ENCODE assay signal across 8 mouse cellular contexts in the genomic region with DNA sequence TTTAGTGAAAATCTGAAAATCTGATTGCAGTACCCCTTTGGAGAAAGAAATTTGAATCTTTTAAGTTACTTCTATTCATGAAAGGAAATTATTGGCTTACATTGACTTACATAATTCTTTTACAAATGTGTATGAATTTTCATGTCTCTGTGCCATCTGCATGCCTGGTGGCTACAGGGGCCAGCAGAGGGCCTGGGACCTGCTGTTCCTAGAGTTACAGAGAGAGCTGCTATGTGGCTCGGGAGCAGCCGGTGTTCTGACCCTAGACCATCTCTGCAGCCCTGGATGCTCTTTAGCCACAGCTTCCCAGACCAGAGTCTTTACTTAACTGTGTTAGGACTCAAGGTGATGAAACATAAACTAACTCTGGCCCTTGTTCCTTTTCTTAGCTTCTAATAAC. TPM values are rescaled to one million over a fixed set of nuclear protein-coding genes. Genes with fewer than 3 reads are reported as not detected.
DNase-seq lines count a peak whose midpoint lies in the region; ATAC-seq and TF ChIP-seq lines count a peak whose summit lies in the region.

No protein-coding gene starts in this region.

- H3K4me2 ChIP-seq in heart, embryonic 14.5 days (ENCODE audit: low read length) = peak overlapping the region; percentile 78
- H3K4me2 ChIP-seq in myocyte (ENCODE audit: low read depth) = peak overlapping the region; percentile 75

- no peak for ATAC-seq in heart, embryonic 14.5 days (ENCODE audit: insufficient number of reproducible peaks, insufficient read depth, low FRiP score, low read depth)

- H3K9ac ChIP-seq in heart, embryonic 14.5 days (ENCODE audit: low read length) = no peak overlapping the region

- 7% methylated on average over 2 of the region's 2 CpGs for WGBS in heart, embryonic 14.5 days

- no peak for TF ChIP-seq POLR2A in myocyte (IDR thresholded peaks at IDR 0.05; ENCODE audit: insufficient read length, low read depth)

- no peaks in the 10 kb centered on the region for H3K36me3 ChIP-seq in heart, embryonic 14.5 days (ENCODE audit: control insufficient read depth, insufficient read depth, low read length)
- no peaks in the 10 kb centered on the region for H3K36me3 ChIP-seq in myocyte (ENCODE audit: control insufficient read depth, insufficient read depth)

- H3K4me3 ChIP-seq in heart, embryonic 14.5 days (ENCODE audit: control insufficient read depth in 1 of 2, insufficient read depth in 1 of 2, low read depth in 1 of 2, low read length in 2 of 2) = peak overlapping the region in 1 of 2 experiments; percentile 86; a peak in 2 of 4 replicates
- no peak overlapping the region for H3K4me3 ChIP-seq in myocyte

- no peak overlapping the region for H3ac ChIP-seq in myocyte (ENCODE audit: control insufficient read depth, insufficient read length)

- DNase-seq in spleen, postnatal 4 days (ENCODE audit: low spot score in 2 of 2) = peak; percentile 25 to 63
- DNase-seq in spleen, adult 12 weeks (ENCODE audit: low spot score) = no peak
- peak; percentile 46 to 56 for DNase-seq in cerebellum, postnatal 14 days
- peak; percentile 21 to 46 for DNase-seq in kidney, postnatal 25 days
- no peak for DNase-seq in right cerebral cortex, postnatal 36 days (ENCODE audit: low spot score in 2 of 2)
- DNase-seq in frontal cortex, postnatal 14 days (ENCODE audit: low spot score in 2 of 2) = no peak

- H3K27ac ChIP-seq in heart, embryonic 14.5 days (replicated peaks in 1 of 2; ENCODE audit: control insufficient read depth in 1 of 2, insufficient read depth in 1 of 2, low read depth in 2 of 2, low read length in 2 of 2) = no peak overlapping the region

- no peaks in the 10 kb centered on the region for H3K9me3 ChIP-seq in heart, embryonic 14.5 days (ENCODE audit: control insufficient read depth, low read length)

- H3K27me3 ChIP-seq in heart, embryonic 14.5 days (ENCODE audit: control insufficient read depth, insufficient read depth, low read length) = no peaks in the 10 kb centered on the region
- no peaks in the 10 kb centered on the region for H3K27me3 ChIP-seq in myocyte (ENCODE audit: control insufficient read depth, insufficient read depth, insufficient read length)

- H3K79me2 ChIP-seq in myocyte (ENCODE audit: control insufficient read depth, insufficient read depth) = peaks cover 45% of the 10 kb centered on the region

- H3K4me1 ChIP-seq in heart, embryonic 14.5 days (ENCODE audit: control insufficient read depth in 2 of 2, insufficient read depth in 2 of 2, low read length in 2 of 2) = peaks cover 2 to 16% of the 10 kb centered on the region in 2 experiments; a peak in 2 of 4 replicates

TF ChIP-seq in myocyte, 11 proteins besides CTCF, POLR2A, EP300 and RAD21:
- TF ChIP-seq TCF3 (IDR thresholded peaks at IDR 0.05; ENCODE audit: insufficient read length, low read depth) (no peak), SRF (IDR thresholded peaks at IDR 0.05; ENCODE audit: control insufficient read depth, insufficient read length, low read depth) (no peak), USF1 (IDR thresholded peaks at IDR 0.05; ENCODE audit: low read depth) (no peak), MYOD1 (IDR thresholded peaks at IDR 0.05; ENCODE audit: control insufficient read depth in 1 of 3, insufficient read length in 2 of 3, low read depth in 2 of 3) (no peak), REST (IDR thresholded peaks at IDR 0.05; ENCODE audit: insufficient read depth, insufficient read length) (no peak), POLR2AphosphoS2 (IDR thresholded peaks at IDR 0.05; ENCODE audit: insufficient read length, low read depth) (no peak), MYOG (IDR thresholded peaks at IDR 0.05; ENCODE audit: control insufficient read depth in 1 of 3, insufficient read depth in 1 of 3, insufficient read length in 2 of 3, low read depth in 2 of 3) (no peak), E2F4 (IDR thresholded peaks at IDR 0.05; ENCODE audit: insufficient read depth) (no peak), TCF12 (IDR thresholded peaks at IDR 0.05; ENCODE audit: insufficient read depth, poor library complexity, severe bottlenecking) (no peak), MAX (IDR thresholded peaks at IDR 0.05; ENCODE audit: low read depth) (no peak), CEBPB (IDR thresholded peaks at IDR 0.05; ENCODE audit: insufficient read depth, poor library complexity, severe bottlenecking) (no peak)

RNA-seq across cellular contexts. Expression of gene Smap1, which starts 1.8 kb away (rescaled TPM):
- 41.5 and 44.1 TPM in 2 replicates for polyA plus RNA-seq in heart, embryonic 14.5 days (2014; fragmentation: Nextera tagmentation; extraction: Ambion mirVana)
- 29.2 TPM for polyA plus RNA-seq in myocyte (2012; fragmentation: generic; extraction: Trizol)

Comparison
In these comparisons a context has a peak if more than half of its experiments do, and no peak if none do; other contexts are left out.
1. DNase-seq: peak in spleen, postnatal 4 days (2 of 2), cerebellum, postnatal 14 days (2 of 2) and kidney, postnatal 25 days (2 of 2); none in spleen, adult 12 weeks (single experiment), right cerebral cortex, postnatal 36 days (0 of 2) and frontal cortex, postnatal 14 days (0 of 2).